27 mouse cellular contexts compared by ENCODE assay signal in genomic region chr3:56043091-56043490, GRCm38 (mm10).
"Had no signal": no experiment of that assay in that cellular context is flagged by ENCODE, and none has a peak within 500 bp of the region (broad histone marks: within the 10 kb centered on the region; RNA-seq: fewer than 3 reads in every experiment).

No protein-coding gene starts in this region.

- H3K4me1 ChIP-seq: heart, embryonic 15.5 days; hindbrain, embryonic 13.5 days; hindbrain, embryonic 15.5 days; limb, embryonic 10.5 days; limb, embryonic 12.5 days; liver, embryonic 15.5 days had no signal

- H3K9me3 ChIP-seq: heart, embryonic 13.5 days; heart, embryonic 15.5 days; hindbrain, embryonic 13.5 days; hindbrain, embryonic 15.5 days; limb, embryonic 10.5 days; limb, embryonic 12.5 days; liver, embryonic 13.5 days; liver, embryonic 15.5 days had no signal

- H3K27me3 ChIP-seq: heart, embryonic 13.5 days; heart, embryonic 15.5 days; hindbrain, embryonic 13.5 days; hindbrain, embryonic 15.5 days; limb, embryonic 12.5 days; liver, embryonic 13.5 days; liver, embryonic 15.5 days had no signal

- H3K27ac ChIP-seq: heart, adult 2 months; heart, embryonic 13.5 days; heart, embryonic 15.5 days; hindbrain, embryonic 13.5 days; hindbrain, embryonic 15.5 days; hindbrain, postnatal 0 days; layer of hippocampus, adult 2 months; left cerebral cortex, adult 2 months; limb, embryonic 10.5 days; limb, embryonic 12.5 days; liver, embryonic 13.5 days; liver, embryonic 15.5 days had no signal

- H3K4me3 ChIP-seq: heart, adult 2 months; heart, embryonic 13.5 days; heart, embryonic 15.5 days; hindbrain, embryonic 13.5 days; hindbrain, embryonic 15.5 days; layer of hippocampus, adult 2 months; left cerebral cortex, adult 2 months; limb, embryonic 10.5 days; limb, embryonic 12.5 days; liver, embryonic 13.5 days; liver, embryonic 15.5 days had no signal

- H3K36me3 ChIP-seq: heart, embryonic 15.5 days; limb, embryonic 10.5 days; limb, embryonic 12.5 days; liver, embryonic 13.5 days; liver, embryonic 15.5 days had no signal

- ATAC-seq: hindbrain, postnatal 0 days; intestine, embryonic 16.5 days; liver, postnatal 0 days had no signal

- H3K9ac ChIP-seq: heart, embryonic 13.5 days; heart, embryonic 15.5 days; hindbrain, embryonic 13.5 days; hindbrain, embryonic 15.5 days; limb, embryonic 12.5 days; liver, embryonic 13.5 days; liver, embryonic 15.5 days; liver, postnatal 0 days had no signal

- H3K4me2 ChIP-seq: heart, embryonic 11.5 days; heart, embryonic 13.5 days; heart, embryonic 15.5 days; hindbrain, embryonic 13.5 days; hindbrain, embryonic 15.5 days; limb, embryonic 12.5 days; liver, embryonic 11.5 days; liver, embryonic 13.5 days; liver, embryonic 15.5 days had no signal

- DNase-seq: gastrocnemius, postnatal 10 days; gastrocnemius, postnatal 25 days; heart, adult 11 months; heart, adult 2 months; heart, postnatal 14 days; heart, postnatal 36 days; kidney, adult 18-20 months; kidney, adult 8-10 months; kidney, postnatal 10 days; kidney, postnatal 25 days; kidney, postnatal 4 days; liver; liver, embryonic 13.5 days; liver, postnatal 0 days had no signal
